12 mouse cellular contexts compared by ENCODE assay signal in genomic region chr3:65296996-65297395, GRCm38 (mm10).
DNase-seq lines count a peak whose midpoint lies in the region; ATAC-seq and TF ChIP-seq lines count a peak whose summit lies in the region.
"Had no signal": no experiment of that assay in that cellular context is flagged by ENCODE, and none has a peak within 500 bp of the region (broad histone marks: within the 10 kb centered on the region; RNA-seq: fewer than 3 reads in every experiment).

No protein-coding gene starts in this region.

- H3K27me3 ChIP-seq in midbrain, embryonic 11.5 days (ENCODE audit: control insufficient read depth, insufficient read depth, low read length) = no peaks in the 10 kb centered on the region
- no peaks in the 10 kb centered on the region for H3K27me3 ChIP-seq in midbrain, postnatal 0 days (ENCODE audit: insufficient read depth, low read length)
- H3K27me3 ChIP-seq in intestine, postnatal 0 days (replicated peaks; ENCODE audit: control insufficient read depth, insufficient read depth, low read length) = no peaks in the 10 kb centered on the region
- H3K27me3 ChIP-seq: midbrain, embryonic 13.5 days had no signal

- no peak overlapping the region for H3K4me2 ChIP-seq in midbrain, embryonic 11.5 days
- no peak overlapping the region for H3K4me2 ChIP-seq in midbrain, postnatal 0 days (ENCODE audit: low read depth, low read length, poor library complexity, severe bottlenecking)
- H3K4me2 ChIP-seq in intestine, postnatal 0 days (replicated peaks; ENCODE audit: low read depth) = no peak overlapping the region
- H3K4me2 ChIP-seq: midbrain, embryonic 13.5 days had no signal

- H3K4me1 ChIP-seq in midbrain, embryonic 11.5 days (ENCODE audit: control insufficient read depth, insufficient read depth, low read length) = no peaks in the 10 kb centered on the region
- H3K4me1 ChIP-seq in midbrain, postnatal 0 days (ENCODE audit: insufficient read depth, low read length) = no peaks in the 10 kb centered on the region
- no peaks in the 10 kb centered on the region for H3K4me1 ChIP-seq in intestine, postnatal 0 days (replicated peaks; ENCODE audit: control insufficient read depth, insufficient read depth, low read length)

- DNase-seq in gastrocnemius, adult 2 months = peak; percentile 26
- no peak for DNase-seq in gastrocnemius, postnatal 36 days
- no peak for DNase-seq in midbrain, embryonic 11.5 days (ENCODE audit: low spot score, missing footprints)
- DNase-seq in midbrain, postnatal 0 days (ENCODE audit: low spot score) = no peak
- DNase-seq in adipocyte (ENCODE audit: low spot score) = peak; percentile 85
- DNase-seq in layer of hippocampus, adult 9-11 months = peak; percentile 80
- DNase-seq: heart, postnatal 14 days; kidney, adult 2 months; lung, adult 18-20 months had no signal

- H3K36me3 ChIP-seq in midbrain, embryonic 11.5 days (ENCODE audit: control insufficient read depth, insufficient read depth, low read length) = no peaks in the 10 kb centered on the region
- H3K36me3 ChIP-seq in midbrain, postnatal 0 days (ENCODE audit: insufficient read depth, low read length) = no peaks in the 10 kb centered on the region
- no peaks in the 10 kb centered on the region for H3K36me3 ChIP-seq in intestine, postnatal 0 days (ENCODE audit: control insufficient read depth, insufficient read depth)
- H3K36me3 ChIP-seq: midbrain, embryonic 13.5 days had no signal

- 26% methylated on average over 4 of the region's 4 CpGs for WGBS in midbrain, embryonic 11.5 days
- WGBS in midbrain, postnatal 0 days = 32% methylated on average over 4 of the region's 4 CpGs
- WGBS in intestine, postnatal 0 days = 65% methylated on average over 4 of the region's 4 CpGs

- 0 out of 2 replicates have a peak, but pooled peaks have one; percentile 22 for ATAC-seq in midbrain, embryonic 11.5 days (ENCODE audit: low FRiP score)
- no peak for ATAC-seq in midbrain, postnatal 0 days (ENCODE audit: low FRiP score)
- ATAC-seq in megakaryocyte-erythroid progenitor cell, adult 5-6 weeks (replicated peaks; ENCODE audit: low FRiP score, low TSS enrichment, poor library complexity, severe bottlenecking) = no peak
- no peak for ATAC-seq in intestine, postnatal 0 days
- ATAC-seq: midbrain, embryonic 13.5 days had no signal

- intact Hi-C loops in gastrocnemius, adult 2 months (cut with DNase I) = no loop called here
- intact Hi-C loops in gastrocnemius, postnatal 36 days (cut with DNase I) = no loop called here

- no peak overlapping the region for H3K9ac ChIP-seq in midbrain, embryonic 11.5 days (ENCODE audit: low read length)
- H3K9ac ChIP-seq in midbrain, postnatal 0 days (replicated peaks; ENCODE audit: low read length, poor library complexity, severe bottlenecking) = no peak overlapping the region
- no peak overlapping the region for H3K9ac ChIP-seq in intestine, postnatal 0 days (ENCODE audit: low read depth, low read length)
- H3K9ac ChIP-seq: midbrain, embryonic 13.5 days had no signal

- TF ChIP-seq CTCF in gastrocnemius, adult 2 months (IDR thresholded peaks at IDR 0.05) = no peak
- TF ChIP-seq CTCF in midbrain, postnatal 0 days (IDR thresholded peaks at IDR 0.05) = no peak
- TF ChIP-seq CTCF in intestine, postnatal 0 days (IDR thresholded peaks at IDR 0.05; ENCODE audit: low read depth) = no peak

- no peak overlapping the region for H3K27ac ChIP-seq in gastrocnemius, adult 2 months
- no peak overlapping the region for H3K27ac ChIP-seq in midbrain, embryonic 11.5 days (ENCODE audit: low read depth, low read length)
- H3K27ac ChIP-seq in midbrain, postnatal 0 days (ENCODE audit: low read depth, low read length) = no peak overlapping the region
- no peak overlapping the region for H3K27ac ChIP-seq in intestine, postnatal 0 days (ENCODE audit: low read depth, low read length)
- H3K27ac ChIP-seq: midbrain, embryonic 13.5 days had no signal

- no peak overlapping the region for H3K4me3 ChIP-seq in gastrocnemius, adult 2 months
- H3K4me3 ChIP-seq in midbrain, embryonic 11.5 days (ENCODE audit: low read depth, low read length) = no peak overlapping the region
- no peak overlapping the region for H3K4me3 ChIP-seq in midbrain, postnatal 0 days (ENCODE audit: low read depth, low read length)
- H3K4me3 ChIP-seq in intestine, postnatal 0 days (ENCODE audit: low read depth, low read length) = no peak overlapping the region
- H3K4me3 ChIP-seq: midbrain, embryonic 13.5 days had no signal

- no peaks in the 10 kb centered on the region for H3K9me3 ChIP-seq in midbrain, embryonic 11.5 days (ENCODE audit: control insufficient read depth, low read length)
- H3K9me3 ChIP-seq in midbrain, postnatal 0 days (ENCODE audit: low read length) = no peaks in the 10 kb centered on the region
- H3K9me3 ChIP-seq in intestine, postnatal 0 days (ENCODE audit: control insufficient read depth) = no peaks in the 10 kb centered on the region
- H3K9me3 ChIP-seq: midbrain, embryonic 13.5 days had no signal

Comparison
In these comparisons a context has a peak if more than half of its experiments do, and no peak if none do; other contexts are left out.
1. DNase-seq: peak in gastrocnemius, adult 2 months (single experiment), adipocyte (single experiment) and layer of hippocampus, adult 9-11 months (single experiment); none in gastrocnemius, postnatal 36 days (0 of 2), midbrain, embryonic 11.5 days (single experiment) and midbrain, postnatal 0 days (single experiment).